Mouse (Mus musculus) B cell, adult 2 months (primary cell): ENCODE results near the gene Sugct.

Experiments
- DNase-seq, 2 experiments: peaks; one replicate each; pipeline ENCODE4 v3.0.0; 2022

Gene Sugct

DNA sequence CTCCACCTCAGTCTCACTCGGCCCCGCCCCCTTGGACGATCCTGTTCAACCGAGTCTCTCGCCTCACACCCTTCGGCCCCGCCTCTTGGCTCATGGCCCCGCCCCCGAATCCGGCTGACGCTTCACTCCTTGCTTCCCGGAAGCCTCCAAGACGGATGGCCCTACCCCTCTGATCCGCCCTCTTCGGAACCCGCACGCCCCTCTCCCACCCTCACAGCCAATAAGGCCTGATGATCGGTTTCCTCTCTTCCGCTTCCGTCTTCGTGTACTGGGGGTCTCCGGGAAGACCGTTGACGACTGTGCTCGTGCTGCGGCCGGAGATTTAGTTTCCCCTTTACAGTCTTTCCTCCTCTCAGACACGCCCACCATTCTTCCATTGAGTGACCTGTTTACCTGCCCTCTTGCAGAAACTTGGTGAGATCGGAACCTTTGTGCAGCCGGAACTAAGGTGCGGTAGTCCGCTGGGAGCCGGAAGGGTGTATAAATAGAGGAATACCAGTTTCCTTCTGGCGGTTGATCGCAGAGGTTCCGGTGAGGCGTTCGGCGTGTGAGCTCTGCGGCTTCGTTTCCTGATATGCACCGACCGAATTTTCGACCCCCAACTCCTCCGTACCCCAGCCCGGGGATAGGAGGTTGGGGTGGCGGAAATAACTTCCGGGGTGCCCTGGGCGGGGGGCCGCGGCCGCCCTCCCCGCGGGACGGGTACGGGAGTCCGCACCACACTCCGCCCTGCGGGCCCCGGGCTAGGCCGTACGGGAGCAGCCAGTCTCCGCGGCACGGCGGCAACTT, at the start of gene Sugct, which contains the start of gene Mplkip:
Gene Sugct, minus strand, starts transcription at position 643 of the 789 bp plus-strand sequence.
Gene Mplkip, plus strand, starts transcription at position 282 of the 789 bp plus-strand sequence.
- peak; percentile 100 for DNase-seq

DNA sequence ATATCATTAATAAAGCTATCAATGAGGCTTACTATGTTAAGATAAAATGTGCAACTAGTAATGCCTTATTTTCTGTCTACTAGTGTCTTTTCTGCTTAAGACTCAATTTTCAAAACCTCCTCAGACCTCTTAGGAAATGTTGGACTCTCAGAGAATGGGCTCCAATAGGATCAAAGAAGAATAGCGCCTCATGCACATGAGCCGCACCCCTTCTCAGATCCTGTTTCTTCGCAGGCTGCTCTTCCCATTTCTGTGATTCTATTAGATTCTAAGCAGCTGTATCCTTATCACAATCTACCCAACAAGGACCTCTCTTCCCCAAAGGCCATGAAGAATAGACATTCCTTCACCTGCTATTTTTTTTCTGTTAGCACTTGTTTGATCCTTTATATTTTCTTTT, 33.4 kb upstream of the Sugct start:
- no peak for DNase-seq

DNA sequence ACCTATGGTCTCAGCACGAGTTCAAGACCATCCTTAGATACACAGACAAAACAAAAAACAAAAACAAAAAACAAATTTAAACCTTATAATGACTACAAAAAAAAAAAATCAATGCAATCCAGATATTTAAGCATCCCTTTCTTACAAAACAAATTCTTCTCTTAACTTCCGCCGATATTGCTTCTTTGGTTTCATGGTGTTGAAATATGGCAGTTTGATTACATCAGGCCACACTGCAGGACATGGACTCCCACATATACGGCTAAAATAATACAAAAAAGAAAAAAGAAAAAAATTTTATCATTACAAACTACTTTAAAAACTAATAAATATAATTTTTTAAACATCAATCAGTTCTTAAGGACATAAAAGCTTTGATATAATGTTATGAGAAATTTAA, 32.6 kb upstream of the Sugct start:
- no peak for DNase-seq

DNA sequence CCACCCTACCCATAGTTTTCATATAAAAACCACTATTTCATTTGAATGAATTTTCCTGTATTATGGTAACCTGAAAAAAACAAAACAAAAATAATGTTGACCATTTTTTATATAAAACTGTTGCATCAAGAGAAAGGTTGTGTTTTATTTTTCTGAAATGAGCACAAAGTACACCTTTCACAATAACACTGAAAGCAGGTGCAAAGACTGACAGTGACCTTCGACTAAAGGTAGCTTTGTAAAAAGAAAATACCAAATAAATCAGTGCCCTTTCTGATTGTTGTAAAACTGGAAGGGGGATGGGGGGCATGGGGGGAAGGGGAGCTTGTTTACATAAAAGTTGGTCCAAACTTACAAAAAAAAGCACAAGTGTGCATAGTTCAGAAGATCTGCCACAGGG, 22.0 kb upstream of the Sugct start:
- DNase-seq: no peak

DNA sequence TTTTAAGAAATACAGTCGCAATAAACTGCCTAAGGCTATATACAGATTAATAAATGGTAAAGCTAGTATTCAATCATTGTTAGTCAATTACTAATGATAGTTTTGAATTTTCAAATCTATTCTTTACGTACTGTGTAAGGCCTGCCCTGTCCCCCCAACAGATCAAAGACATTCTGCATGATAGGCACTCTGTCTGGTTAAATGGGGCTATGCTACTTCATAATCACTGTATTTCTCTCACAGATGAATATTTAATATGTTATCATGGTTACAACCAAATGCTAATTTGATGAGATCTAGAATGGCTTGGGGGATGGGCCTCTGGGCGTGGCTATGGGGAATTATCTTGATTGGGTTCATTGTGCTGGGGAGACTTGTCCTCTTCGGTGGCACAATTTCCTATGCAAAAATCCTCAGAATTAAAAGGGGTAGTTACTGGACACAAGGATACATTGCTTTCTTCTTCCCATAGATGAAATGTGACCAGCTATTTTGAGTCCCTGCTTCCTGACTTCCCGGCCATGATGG, 13.5 kb upstream of the Sugct start:
- no peak for DNase-seq

DNA sequence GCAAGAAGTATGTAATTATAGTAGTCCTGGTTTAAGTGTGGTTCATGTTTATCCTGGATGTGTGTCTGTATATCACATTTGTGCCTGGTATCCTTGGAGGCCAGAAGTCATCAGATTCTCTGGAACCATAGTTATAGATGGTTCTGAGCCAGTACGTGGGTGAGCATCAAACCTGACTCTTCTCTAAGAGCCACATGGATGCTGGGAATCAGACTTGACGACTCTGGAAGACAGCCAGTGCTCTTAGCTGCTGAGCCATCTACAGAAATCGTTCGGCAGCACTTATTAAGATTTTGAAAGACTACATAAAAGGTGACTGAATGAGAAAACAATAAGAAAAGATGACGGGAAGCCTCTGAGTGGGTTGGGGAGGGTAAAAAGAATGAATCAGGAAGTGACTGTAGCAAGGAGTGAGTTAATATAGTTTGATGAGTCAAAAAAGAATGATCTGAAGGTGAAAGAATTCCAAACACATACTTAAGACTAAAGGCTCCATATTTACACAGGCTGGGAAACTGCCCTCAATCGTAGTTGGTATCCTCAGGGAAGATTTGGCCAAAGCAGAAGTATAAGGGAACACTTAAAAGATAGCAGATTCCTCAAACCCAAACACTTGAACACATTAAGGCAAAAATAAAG, 10.0 kb upstream of the Sugct start:
- no peak for DNase-seq

DNA sequence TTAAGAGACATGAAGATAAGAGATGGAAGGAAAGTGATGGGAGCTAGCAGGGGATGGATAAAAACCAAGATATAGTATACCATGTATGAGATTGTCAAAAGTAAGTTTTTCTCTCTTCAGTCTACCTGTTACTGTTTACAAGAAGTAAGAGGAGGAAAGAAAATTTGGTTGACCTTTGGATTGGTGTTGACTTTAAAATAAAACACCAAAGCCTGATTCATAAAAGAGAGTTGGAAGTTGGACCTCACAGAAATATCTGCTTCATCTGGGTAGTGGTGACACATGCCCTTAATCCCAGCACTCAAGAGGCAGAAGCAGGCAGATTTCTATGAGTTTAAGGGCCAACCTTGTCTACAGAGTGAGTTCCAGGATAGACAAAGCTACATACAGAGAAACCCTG, 7.0 kb upstream of the Sugct start:
- DNase-seq: no peak

DNA sequence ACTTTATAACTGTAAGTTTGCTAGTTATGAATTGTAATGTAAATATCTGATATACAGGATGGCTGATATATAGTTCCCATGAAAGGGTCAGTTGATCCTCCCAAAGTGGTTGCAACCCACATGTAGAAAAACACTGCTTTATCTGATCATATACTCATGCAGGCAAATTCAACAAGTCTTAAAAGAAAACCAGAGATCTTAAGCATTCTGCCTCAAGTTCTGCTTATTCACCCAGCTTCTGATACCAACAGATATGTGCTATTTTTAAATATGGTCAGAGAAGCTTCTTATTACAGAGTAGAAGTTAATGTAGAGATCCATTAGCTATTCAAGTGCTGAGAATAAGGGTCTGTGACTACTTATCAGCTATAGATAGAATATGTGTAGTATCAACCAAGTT, 6.0 kb upstream of the Sugct start:
- no peak for DNase-seq

DNA sequence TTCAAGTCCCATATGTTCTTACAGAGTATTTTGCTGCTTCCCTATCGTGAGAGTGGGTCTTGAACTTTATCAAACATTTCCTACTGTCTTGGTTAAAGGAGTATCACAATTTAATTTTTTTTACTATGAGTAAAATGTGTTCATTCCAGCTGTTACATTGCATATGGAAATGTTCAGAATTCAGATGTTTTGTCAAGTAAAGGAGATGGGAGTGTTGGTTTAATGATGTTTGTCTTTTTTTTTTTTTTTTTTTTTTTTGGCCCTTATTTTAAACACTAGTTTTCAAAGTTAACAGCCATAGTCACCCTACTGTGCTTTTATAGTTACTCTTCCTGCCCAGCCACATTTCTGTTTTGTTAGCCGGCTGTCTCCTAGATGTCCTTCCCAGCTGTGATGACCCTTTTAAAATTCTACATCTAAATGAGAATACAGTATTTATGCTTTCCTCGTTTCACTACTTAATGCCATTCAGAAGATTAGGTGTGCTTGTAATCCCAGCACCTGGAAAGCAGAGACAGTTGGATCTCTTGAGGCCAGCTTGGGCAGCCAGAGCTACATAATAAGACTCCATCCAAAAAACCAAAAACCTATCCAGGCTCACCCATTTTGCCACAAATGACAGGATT, 4.8 kb upstream of the Sugct start:
- DNase-seq: no peak

DNA sequence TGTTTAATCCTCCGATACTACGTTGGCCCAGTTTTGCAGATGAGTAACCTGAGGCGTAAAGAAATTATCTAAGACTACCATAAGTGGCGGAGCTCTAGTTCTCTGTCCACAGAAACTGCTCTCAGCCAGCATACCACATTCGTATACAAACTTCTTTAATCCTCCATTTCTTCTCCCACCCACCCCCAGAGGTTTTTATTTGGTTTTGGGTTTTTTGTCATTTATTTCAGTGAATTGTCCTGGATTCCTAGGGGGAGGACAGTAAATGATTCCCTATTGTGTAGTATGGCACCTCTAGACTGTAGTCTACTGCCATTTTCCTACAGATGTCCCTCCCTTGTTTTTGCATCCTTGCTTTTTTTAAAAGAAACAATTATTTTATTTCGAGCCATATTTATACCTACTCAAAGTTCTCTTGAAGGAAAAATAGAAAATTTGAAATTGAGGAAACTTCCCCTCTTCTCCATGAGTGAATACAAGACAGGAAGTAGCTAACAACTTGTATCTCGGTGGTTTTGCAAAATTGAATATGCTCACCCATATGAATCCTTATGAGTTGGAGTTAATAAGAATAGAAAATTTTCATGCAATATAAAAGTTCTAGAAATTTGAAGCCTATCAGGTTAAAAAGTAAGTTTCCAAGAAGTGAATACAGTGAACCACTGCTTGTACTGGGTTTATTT, 686 bp upstream of the Sugct start:
- DNase-seq: no peak

DNA sequence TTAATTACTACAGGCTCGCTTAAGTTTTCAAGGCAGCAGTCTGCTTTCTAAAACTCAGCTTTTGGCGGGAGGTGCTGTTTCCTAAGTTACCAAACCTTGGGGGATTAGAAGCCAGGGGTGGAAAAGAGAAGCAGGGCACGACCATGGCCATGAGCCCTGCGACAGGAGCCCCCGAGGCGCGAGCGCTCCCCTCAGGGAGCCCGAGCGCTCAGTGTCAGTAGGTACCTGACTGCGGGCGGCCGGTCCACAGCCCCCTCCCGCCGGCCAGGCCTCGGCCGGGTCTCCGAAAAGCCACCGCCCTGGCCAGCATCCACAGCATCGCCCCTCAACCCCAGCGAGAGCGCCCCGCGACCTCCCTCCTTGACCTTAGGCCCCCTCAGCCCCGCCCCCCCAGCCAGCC, 939 bp downstream of the Sugct start:
- no peak for DNase-seq

DNA sequence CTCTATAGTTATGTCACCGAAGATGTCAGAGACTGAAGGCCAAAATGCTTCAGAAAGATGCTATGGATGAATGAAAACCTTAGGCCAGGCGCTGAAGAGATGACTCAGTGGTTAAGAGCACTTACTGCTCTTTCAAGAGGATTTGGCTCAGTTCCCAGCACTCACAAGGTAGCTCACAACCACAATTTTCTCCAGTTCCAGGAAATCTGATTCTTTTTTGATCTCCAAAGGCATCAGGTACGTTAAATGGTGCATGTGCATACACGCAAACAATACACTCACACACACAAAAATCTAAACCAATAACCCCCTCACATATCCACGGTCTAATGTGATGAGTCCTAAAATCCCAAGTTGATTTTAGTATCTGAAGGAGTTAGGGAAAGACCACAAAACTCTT, 1.5 kb downstream of the Sugct start:
- DNase-seq: no peak

DNA sequence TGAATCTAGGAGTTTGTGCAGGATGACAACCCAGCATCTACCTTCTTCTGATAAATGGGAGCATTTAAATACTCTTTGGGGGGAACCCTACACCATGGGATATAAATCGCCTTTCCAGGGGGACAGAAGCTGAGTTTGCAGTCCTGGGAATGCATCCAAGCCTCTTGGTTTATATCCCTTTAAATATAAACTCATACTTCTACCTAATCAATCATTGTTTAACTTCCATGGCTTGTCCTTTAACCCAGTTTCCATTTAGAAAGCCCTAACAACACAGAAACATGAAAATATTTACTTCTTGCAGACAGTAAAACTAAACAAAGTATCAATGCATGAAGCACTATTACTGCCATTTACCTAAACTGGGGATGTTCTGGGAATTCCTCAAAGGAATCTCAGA, 3.9 kb downstream of the Sugct start:
- no peak for DNase-seq

DNA sequence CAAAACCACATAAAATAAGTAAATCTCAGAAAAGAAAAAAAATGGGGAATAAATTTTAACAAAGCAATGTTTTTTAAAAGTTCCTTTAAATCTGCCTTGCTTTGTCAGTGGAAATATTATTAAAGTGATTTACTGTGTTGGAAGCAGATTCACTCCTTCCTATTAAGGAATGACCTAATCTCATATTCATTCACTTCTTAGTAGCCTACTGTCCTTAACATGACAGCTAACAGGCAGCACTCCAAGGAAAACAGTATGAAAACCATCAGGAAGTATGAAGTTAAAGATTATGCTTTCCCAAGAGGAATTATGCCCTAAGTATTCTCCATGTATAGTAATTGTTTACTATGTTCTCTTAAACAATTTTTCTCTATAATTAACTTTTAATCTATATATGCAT, 4.7 kb downstream of the Sugct start:
- DNase-seq: no peak

DNA sequence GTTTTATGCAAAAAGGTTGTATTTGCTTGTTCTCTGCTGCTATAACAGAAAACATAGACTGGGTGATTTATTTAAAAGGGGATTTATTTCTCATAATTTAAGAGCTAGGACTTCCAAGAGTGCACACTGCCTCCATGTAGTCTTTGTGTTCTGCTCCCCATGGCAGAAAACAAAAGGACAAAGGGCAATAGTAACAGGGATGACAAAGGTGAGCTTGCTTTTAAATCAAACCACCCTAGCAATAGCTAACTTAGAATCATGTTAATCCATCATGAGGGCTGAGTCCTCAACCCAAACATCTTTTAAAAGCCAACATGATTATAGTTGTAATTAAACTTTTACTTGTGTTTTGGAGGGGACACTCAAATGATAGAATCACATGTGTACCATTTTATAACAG, 5.9 kb downstream of the Sugct start:
- DNase-seq: no peak

DNA sequence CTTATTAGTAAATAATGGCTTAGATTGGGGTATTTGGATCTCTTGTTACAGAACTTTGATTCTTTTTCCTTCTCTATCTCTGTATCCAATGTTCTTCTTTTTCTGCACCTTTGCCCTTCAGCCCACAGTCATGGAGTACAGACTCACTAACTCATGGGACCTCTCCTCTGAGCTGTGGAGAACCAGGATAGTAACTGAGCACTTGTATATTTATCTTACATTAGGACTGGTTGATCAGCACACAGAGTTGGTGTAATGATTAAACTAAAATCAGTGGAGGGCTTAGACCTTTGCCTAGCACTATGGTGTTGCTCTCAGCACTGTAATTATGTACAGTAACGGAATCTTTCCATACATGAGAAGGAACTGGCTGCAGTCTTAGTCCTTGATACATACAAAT, 24.2 kb downstream of the Sugct start:
- no peak for DNase-seq

DNA sequence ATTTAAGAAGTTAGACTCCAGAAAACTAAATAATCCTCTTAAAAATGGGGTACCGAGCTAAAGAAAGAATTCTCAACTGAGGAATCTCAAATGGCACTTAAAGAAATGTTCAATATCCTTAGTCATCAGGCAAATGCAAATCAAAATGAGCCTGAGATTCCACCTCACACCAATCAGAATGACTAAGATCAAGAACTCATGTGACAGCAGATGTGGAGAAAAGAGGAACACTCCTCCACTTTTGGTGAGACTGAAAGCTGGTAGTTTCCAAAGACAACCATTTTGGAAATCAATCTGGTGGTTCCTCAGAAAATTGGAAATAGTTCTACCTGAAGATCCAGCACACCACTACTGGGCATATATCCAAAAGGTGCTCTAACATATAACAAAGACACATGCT, 28.0 kb downstream of the Sugct start:
- no peak for DNase-seq

DNA sequence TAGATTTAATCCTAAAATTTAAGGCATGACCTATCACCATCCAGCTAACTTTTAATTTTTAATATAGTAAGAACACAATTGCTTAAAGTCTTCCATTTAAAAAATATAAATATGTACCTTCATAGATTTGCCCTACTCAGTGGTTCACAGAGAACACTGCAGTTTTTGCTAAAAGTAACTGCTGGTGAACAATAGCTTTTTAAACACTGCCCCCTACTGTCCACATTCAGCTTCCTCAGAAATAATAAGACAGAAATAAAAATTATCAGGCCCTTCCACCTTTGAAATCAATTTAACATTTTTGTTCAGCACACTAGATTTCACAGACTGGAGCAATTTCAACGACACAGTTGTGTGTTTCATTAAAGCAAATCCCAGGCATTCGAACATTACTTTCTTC, 53.1 kb downstream of the Sugct start:
- DNase-seq: peak; percentile 35 to 46

DNA sequence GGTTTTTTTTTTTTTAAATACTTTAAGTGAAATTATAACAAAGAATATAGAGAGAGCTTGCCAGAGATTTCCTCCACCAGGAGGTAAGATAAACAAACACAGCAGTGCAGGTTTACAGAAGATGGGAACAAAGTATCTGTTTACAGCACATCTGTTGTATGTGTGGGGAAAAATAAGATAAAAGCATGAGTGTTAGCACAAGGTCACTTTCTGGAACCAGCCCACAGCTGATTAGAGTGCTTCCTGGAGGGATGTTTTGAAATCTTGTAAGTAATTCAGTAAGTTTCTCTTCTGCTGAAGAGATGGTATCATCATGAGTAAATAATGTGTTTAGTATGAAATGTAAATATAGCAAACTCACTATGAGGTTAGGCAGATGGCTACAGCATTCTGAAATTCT, 57.3 kb downstream of the Sugct start:
- no peak for DNase-seq

DNA sequence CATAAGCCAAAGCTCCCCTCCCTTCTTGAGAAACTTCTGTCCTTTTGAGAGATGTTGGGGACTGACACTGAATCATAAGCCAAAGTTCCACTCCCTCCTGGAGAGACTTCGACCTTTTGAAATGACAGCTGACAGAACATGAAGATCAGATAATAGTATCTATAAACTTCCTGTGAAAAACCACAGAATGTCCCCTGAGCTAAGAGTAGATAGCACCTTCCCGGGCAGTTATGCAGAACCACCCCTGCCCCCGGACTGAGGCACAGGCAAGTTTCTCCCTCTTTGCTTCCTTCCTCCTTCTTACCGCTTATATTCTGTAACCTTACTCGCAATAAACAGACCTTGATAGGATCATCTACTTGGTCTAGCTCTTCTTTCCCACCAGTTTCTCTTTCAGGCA, 68.2 kb downstream of the Sugct start:
- peak; percentile 46 to 50 for DNase-seq

DNA sequence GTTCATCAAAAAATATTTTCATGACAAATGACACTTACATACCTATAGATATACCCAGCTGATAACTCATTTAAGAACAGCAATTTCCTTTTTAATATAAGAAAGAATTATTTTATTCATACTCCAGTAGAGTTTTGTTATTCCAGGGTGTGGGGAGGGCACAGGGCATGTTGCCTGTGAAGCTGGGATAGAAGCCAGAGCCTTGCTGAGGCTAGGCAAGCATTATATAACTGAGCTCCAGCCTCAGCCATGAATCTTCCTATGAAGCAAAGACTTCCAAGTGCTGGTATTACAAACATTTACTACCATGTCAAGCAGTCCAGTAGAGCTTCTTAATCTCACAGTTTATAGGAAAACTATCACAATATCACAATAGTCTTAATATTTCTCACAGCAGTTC, 70.4 kb downstream of the Sugct start:
- DNase-seq: no peak

DNA sequence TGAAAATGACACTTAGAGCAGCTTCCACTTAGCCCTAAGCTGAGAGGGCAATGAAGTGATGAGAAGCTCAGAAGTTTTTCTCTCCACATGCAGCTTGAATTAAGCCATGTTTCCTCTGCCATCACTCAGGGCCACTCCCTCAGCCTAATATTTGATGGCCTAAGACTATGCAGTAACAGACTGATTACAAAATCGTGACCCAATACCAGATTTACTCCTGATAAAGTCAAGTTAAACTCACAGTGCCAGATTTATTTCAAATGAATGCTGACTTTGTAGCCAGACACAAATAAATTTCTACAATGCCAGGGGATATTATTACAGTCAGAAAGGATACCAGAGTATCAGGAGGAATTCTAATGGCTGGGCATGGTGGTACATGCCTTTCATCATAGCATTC, 89.1 kb downstream of the Sugct start:
- no peak for DNase-seq

DNA sequence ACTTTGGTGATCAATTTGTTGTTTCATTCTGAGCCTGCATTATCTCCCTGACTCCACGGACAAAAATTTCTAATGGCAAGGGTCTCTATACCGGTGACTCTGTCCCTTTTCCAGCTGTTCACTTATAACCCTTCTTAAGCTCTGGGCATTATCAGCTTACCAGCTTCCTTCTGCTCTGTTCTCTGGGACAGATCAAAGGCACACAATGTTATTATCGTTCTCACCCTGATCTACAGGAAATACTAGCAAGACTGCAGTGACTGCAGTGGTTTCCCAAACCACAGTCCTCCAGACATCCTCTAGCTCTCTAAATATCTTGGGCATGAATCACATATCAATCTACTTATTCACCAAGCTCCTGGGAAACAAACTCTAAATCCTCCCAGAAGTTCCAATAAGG, 90.7 kb downstream of the Sugct start:
- no peak for DNase-seq
